Mouse (Mus musculus) small intestine, adult 2 months (tissue): ENCODE measurements around the gene Nuf2. TPM values are rescaled to one million over a fixed set of nuclear protein-coding genes. Genes with fewer than 3 reads are reported as not detected.
"Not testable (repeated sequence)": the region's sequence is repeated elsewhere in the genome, so short reads cannot be mapped to it uniquely, and the experiment has no call there.

ENCODE experiments used
- H3K27ac ChIP-seq: fragments of 200-500 bp; 2 replicates; pipeline ENCODE4 v1.5.1; 2012; ENCODE audit warnings: low read depth, low read length, control low read depth, inconsistent platforms; ENCODE audit not compliant: insufficient read depth
- H3K27me3 ChIP-seq: fragments of 200-500 bp; 2 replicates; pipeline ENCODE4 v1.6.1; 2012; ENCODE audit warnings: mild to moderate bottlenecking, moderate library complexity, low read length, inconsistent platforms; ENCODE audit not compliant: control insufficient read depth, insufficient read depth
- H3K36me3 ChIP-seq: fragments of 200-500 bp; 2 replicates; pipeline ENCODE4 v1.6.1; 2012; ENCODE audit warnings: mild to moderate bottlenecking, low read length, control low read depth, inconsistent platforms; ENCODE audit not compliant: control insufficient read depth, insufficient read depth
- H3K4me1 ChIP-seq: fragments of 200-500 bp; 2 replicates; pipeline ENCODE4 v1.6.1; 2012; ENCODE audit warnings: low read length, inconsistent platforms, mixed read lengths; ENCODE audit not compliant: control insufficient read depth, insufficient read depth, insufficient read length
- H3K4me3 ChIP-seq: fragments of 200-500 bp; 2 replicates; pipeline ENCODE4 v1.5.1; 2012; ENCODE audit warnings: low read depth, mild to moderate bottlenecking, control low read depth, inconsistent platforms, low read length, moderate library complexity
- CTCF ChIP-seq: fragments of 200-500 bp; IDR thresholded peaks from 2 replicates; pipeline ENCODE4 v1.5.1; 2012; ENCODE audit warnings: low read depth, mild to moderate bottlenecking, control low read depth, inconsistent platforms, low read length, moderate library complexity, mixed read lengths; ENCODE audit not compliant: insufficient replicate concordance, insufficient read length; ENCODE audit errors: extremely low read depth
- POLR2A ChIP-seq: fragments of 200-500 bp; IDR thresholded peaks from 2 replicates; pipeline ENCODE4 v1.6.1; 2012; ENCODE audit warnings: low read depth, mild to moderate bottlenecking, control low read depth, inconsistent platforms, low read length, moderate library complexity
- WGBS: fragments of 180-500 bp; shearing (Covaris S2); methylation state at CpG from one replicate; pipeline ENCODE4 v1.1.7; 2018; 5-methylcytosine and 5-hydroxymethylcytosine counted together
- polyA plus RNA-seq: library from polyadenylated mRNA; depleted of rRNA; stranded (reverse); fragments of >200 nt; gene quantifications from 2 replicates; pipeline ENCODE4 v1.2.3, GENCODE M21; 2012

Nuf2 gene
- polyA plus RNA-seq, 1 experiment, result 0.35 TPM

DNA sequence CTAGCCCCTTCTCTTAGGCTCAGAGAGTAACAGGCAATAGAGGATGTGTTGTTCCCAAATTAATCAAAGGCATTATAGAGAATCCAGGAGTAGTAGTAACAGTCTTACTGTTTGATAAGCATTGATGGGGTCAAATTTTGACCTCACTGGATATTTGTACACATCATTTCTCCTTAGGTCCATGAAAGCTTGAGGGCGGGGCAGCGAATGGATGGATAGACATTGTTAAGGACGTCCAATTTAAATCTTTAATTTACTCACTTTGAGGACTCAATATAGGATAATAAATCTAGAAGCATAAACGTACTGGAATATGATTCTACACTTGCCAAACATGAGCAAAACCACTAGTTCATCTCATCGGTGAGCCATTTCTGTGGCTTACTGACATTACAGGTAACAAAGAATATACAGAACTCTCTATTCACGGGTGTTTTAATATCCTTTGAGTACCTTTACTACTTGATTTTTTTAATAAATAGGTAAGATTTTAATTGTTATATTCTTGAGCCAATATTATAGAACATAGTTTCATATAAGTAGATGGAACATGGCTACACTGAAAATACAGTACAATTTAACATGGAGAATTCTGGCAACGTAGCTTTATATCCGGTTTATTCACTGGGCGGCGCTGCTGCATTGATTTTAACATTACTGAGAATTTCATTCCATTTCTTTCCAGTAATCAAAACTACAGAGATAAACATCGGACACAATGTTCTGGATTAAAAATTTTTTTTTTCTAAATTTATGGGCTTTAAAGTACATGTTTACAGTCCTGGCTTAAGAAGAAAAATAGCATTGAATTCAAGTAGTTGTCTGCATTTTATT lies 655 bp upstream of the Nuf2 start:
- no peaks in the 10 kb centered on the region for H3K27me3 ChIP-seq
- no peaks in the 10 kb centered on the region for H3K36me3 ChIP-seq
- H3K4me1 ChIP-seq, result no peaks in the 10 kb centered on the region
- H3K4me3 ChIP-seq, result peak overlapping the region; percentile 19; the same call in 1 of the 2 replicates
- WGBS, result 6% methylated on average over 11 of the region's 11 CpGs
- peak overlapping the region; percentile 77 for H3K27ac ChIP-seq
- TF ChIP-seq POLR2A (no peak), CTCF (no peak)

DNA sequence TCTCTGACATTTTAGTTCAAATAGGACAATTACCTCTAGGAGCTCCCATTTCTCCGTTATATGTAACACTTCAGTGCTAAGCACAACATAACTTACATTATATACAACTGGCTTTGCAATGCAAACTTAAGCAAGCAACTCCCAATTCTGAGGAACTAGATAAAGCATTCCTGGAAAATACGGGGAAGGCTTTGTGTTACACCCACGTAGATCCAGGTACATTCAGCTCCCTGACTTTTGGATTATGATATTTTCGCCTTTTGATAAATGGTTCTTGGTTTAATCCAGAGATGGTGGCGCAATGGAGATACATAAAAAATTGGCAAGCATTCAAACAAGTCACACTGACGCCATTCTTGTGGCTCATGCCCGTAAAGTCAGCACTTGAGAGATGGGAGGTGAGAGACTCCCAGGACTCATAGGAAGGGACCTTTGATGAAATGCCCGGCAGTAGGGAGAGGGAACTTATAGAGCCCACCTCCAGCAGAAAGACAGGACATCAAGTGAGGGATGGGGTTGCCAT lies 1.2 kb downstream of the Nuf2 start:
- H3K4me1 ChIP-seq, result no peaks in the 10 kb centered on the region
- peaks cover 2% of the 10 kb centered on the region for H3K36me3 ChIP-seq
- TF ChIP-seq CTCF, result no peak
- TF ChIP-seq POLR2A, result no peak
- whole genome bisulfite sequencing, result 33% methylated on average over 8 of the region's 8 CpGs
- H3K27me3 ChIP-seq, result no peaks in the 10 kb centered on the region
- no peak overlapping the region for H3K27ac ChIP-seq
- no peak overlapping the region; the same call in 1 of the 2 replicates for H3K4me3 ChIP-seq

DNA sequence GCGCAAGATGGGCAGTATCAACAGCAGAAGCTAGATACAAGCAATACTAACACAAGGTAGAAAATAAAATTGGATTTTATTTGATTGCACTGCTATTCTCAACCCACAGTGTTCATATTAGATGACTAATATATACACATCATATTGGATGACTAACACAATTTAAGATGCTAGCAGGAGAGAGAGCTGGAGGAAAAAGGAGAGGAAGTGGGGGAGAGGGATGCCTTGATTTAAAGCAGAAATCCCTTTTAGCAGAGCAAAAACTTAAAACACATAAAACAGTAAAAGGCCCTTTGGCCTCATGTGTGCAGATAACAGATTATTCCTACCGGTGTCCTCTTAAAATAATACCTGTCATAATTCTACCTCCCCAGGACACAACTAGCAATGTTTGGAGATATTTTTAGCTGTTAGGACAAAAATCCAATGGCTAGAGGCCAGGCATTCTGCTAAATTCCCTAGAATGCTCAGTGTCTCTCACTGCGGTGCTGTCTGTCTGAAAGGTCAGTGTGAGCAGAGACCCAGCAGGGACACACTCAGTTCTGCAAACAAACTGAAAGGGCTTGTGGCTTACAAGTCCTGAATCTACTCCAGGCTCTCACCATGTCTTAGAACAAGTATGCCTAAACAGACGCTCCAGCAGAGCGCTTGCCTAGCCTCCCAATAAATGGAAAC lies 5.1 kb downstream of the Nuf2 start:
- peaks cover 6% of the 10 kb centered on the region for H3K36me3 ChIP-seq
- TF ChIP-seq CTCF (no peak), POLR2A (no peak)
- WGBS, result 87% methylated on average over 5 of the region's 5 CpGs
- H3K4me3 ChIP-seq, result no peak overlapping the region
- H3K27me3 ChIP-seq, result no peaks in the 10 kb centered on the region
- no peaks in the 10 kb centered on the region for H3K4me1 ChIP-seq
- H3K27ac ChIP-seq, result no peak overlapping the region

DNA sequence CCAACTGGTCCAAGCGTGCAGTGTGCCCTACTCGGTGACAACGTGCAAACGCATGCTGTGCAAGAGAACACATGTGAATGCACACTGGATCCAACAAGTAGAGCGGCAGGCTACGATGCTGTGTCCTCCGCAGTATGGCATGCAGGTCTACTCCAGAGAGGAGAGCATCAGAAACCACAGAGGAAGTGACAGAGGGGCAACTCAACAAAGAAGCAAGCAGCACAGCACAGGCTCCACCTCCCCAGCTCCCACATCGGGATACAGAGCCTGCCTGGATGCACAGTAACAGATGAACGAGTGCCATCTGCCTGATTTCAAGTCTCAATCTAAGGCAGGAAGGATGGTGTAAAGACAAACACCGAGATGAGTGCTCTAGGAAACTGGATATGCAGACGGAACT lies 11.9 kb downstream of the Nuf2 start:
- no peak overlapping the region for H3K4me3 ChIP-seq
- H3K27ac ChIP-seq, result no peak overlapping the region
- 89% methylated on average over 11 of the region's 11 CpGs for WGBS
- peaks cover 10% of the 10 kb centered on the region for H3K36me3 ChIP-seq
- TF ChIP-seq CTCF, result no peak
- TF ChIP-seq POLR2A, result no peak
- H3K27me3 ChIP-seq, result no peaks in the 10 kb centered on the region
- no peaks in the 10 kb centered on the region for H3K4me1 ChIP-seq

DNA sequence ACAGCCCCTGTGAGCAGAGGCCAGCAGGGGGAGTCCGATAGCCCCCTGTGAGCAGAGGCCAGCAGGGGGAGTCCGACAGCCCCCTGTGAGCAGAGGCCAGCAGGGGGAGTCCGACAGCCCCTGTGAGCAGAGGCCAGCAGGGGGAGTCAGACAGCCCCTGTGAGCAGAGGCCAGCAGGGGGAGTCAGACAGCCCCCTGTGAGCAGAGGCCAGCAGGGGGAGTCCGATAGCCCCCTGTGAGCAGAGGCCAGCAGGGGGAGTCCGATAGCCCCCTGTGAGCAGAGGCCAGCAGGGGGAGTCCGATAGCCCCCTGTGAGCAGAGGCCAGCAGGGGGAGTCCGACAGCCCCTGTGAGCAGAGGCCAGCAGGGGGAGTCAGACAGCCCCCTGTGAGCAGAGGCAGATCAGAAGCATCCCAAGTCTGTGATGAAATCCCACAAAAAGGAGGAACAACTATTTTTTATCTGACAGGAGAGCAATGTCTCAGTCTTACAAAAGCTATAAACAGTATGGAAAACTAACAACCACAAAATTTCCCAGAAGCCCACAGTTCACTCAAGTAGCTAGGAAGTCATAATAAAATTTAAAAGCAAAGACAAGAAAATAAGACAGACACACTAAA lies 13.3 kb downstream of the Nuf2 start:
- not testable (repeated sequence) for H3K27me3 ChIP-seq, H3K4me1 ChIP-seq, H3K27ac ChIP-seq, H3K4me3 ChIP-seq
- H3K36me3 ChIP-seq, result peaks cover 13% of the 10 kb centered on the region
- WGBS, result 87% methylated on average over 6 of the region's 7 CpGs

DNA sequence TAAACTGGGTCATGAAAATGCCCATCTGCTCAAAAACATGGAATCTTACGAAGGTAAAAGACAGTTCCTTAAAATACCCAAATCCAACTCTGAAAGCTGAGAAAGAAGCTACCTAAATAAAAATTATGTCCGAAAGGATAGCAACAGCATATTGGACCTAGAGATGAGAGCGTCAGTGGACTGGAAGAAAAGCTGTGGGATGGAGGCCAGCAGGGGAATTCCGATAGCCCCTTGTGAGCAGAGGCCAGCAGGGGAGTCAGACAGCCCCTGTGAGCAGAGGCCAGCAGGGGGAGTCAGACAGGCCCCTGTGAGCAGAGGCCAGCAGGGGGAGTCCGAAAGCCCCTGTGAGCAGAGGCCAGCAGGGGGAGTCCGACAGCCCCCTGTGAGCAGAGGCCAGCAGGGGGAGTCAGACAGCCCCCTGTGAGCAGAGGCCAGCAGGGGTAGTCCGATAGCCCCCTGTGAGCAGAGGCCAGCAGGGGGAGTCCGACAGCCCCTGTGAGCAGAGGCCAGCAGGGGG lies 13.8 kb downstream of the Nuf2 start:
- Histone ChIP-seq H3K27me3 (no peaks in the 10 kb centered on the region), H3K27ac (no peak overlapping the region), H3K36me3 (peaks cover 12% of the 10 kb centered on the region), H3K4me1 (no peaks in the 10 kb centered on the region), H3K4me3 (no peak overlapping the region)
- TF ChIP-seq POLR2A (no peak), CTCF (no peak)
- 97% methylated on average over 8 of the region's 8 CpGs for WGBS

DNA sequence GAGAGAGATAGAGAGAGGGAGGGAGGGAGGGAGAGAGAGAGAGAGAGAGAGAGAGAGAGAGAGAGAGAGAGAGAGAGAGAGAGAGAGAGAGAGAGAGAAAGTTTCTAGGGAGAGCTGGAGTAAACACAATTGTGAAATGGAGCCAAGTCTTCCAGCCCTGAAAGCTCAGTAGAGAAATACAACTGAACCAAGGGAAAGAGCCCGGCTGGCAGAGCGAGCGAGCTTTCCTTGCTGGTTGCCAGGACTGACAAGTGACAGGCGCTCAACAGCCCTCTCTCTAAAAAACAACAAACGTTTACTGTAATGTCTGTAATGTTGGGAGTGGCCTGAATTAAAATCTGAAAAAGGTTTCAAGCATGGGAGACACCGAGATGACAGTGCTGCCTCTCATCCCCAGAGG lies 24.9 kb downstream of the Nuf2 start:
- Histone ChIP-seq H3K27me3 (no peaks in the 10 kb centered on the region), H3K27ac (no peak overlapping the region), H3K4me1 (no peaks in the 10 kb centered on the region), H3K4me3 (no peak overlapping the region), H3K36me3 (peaks cover 16% of the 10 kb centered on the region)
- TF ChIP-seq POLR2A, result no peak
- TF ChIP-seq CTCF, result no peak
- 88% methylated on average over 6 of the region's 6 CpGs for WGBS
